Mouse (Mus musculus): ENCODE data around the gene Nudt22.

Nudt22 gene

GRCm38 (mm10) chr19:6977759-6978638 lies 17.9 kb downstream of the Nudt22 start:
- DNase-seq (ENCODE audit: extremely low read depth, insufficient read length, low spot score) = no peak

GRCm38 (mm10) chr19:6975537-6976521 lies 20.1 kb downstream of the Nudt22 start, which contains the start of gene Plcb3:
TSS of gene Plcb3 (minus strand) at chr19:6976470.
- DNase-seq (ENCODE audit: extremely low read depth, insufficient read length, low spot score) = peak; percentile 72

GRCm38 (mm10) chr19:6974211-6975205 lies 21.4 kb downstream of the Nudt22 start, which contains the start of gene Ppp1r14b:
TSS of gene Ppp1r14b (plus strand) at chr19:6974968.
- DNase-seq (ENCODE audit: extremely low read depth, insufficient read length, low spot score) = peak; percentile 85

DNA sequence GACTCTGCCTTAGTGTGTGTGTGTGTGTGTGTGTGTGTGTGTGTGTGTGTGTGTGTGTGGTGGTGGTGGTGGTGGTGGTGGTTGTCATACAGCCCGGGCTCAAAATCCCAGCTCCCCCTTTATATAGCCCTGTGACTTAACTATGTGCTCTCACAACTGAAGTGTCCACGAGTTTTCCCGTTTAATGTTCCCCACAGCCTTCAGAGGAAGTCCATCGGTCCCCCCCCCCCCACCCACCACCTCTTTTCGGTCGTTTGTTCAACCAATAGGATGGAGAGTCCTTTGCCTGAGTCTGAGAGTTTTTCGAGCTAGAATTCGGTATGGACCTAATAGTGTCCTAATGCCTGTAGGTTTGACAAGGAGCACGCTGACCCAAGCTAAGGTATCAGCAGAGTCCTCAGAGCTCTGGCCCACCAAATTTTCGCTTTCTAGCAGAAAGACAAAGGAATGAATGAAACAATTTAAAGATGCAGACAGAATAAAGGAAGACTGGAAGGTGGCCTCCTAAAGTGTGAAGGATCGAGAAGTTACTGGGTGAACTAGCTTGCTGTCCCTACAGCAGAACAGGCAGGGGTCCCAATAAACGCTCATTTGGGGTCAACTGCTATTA lies 22.2 kb downstream of the Nudt22 start:
- no peak for DNase-seq (ENCODE audit: extremely low read depth, insufficient read length, low spot score)

GRCm38 (mm10) chr19:6972247-6972917 lies 23.5 kb downstream of the Nudt22 start:
- no peak for DNase-seq (ENCODE audit: extremely low read depth, insufficient read length, low spot score)

- peak; percentile 43 for DNase-seq (ENCODE audit: extremely low read depth, insufficient read length, low spot score)
Observed at GRCm38 (mm10) chr19:6971644-6972043, 24.3 kb downstream of the Nudt22 start.

DNA sequence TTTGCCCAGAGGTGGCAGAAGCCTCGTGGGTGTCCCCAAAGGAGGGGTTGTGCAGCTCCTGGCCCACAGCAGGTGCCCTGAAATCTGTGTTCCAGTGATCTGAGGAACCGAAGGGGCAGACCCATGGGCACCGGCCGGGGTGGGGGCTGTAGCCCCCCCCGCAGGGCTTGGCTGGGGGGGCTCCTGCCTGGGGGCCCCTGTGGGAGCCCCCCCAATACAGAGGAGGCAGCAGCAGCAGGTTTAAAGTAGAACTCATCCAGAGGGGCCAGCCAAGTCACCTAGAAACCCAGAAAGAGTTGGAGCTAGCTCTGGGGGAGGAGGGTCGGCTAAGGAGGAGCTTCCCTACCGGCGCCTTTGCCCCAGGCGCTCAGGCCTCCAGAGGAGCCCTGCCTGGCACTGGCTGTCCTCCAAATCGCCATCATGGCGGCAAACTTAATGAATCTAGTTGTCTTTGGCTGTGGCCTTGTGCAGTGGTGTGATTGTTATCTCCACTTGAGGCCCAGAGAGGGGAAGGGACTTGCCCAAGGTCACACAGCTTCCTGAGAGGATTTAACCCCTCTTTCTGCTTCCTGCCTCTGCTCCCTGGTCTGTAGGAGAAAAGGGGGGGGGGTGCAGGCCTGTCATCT lies 25.3 kb downstream of the Nudt22 start:
- DNase-seq (ENCODE audit: extremely low read depth, insufficient read length, low spot score) = no peak

- DNase-seq (ENCODE audit: extremely low read depth, insufficient read length, low spot score) = peak; percentile 77
Observed at GRCm38 (mm10) chr19:6969665-6970381, 26.1 kb downstream of the Nudt22 start.

GRCm38 (mm10) chr19:6969291-6969664 lies 26.6 kb downstream of the Nudt22 start:
- DNase-seq (ENCODE audit: extremely low read depth, insufficient read length, low spot score) = no peak

DNA sequence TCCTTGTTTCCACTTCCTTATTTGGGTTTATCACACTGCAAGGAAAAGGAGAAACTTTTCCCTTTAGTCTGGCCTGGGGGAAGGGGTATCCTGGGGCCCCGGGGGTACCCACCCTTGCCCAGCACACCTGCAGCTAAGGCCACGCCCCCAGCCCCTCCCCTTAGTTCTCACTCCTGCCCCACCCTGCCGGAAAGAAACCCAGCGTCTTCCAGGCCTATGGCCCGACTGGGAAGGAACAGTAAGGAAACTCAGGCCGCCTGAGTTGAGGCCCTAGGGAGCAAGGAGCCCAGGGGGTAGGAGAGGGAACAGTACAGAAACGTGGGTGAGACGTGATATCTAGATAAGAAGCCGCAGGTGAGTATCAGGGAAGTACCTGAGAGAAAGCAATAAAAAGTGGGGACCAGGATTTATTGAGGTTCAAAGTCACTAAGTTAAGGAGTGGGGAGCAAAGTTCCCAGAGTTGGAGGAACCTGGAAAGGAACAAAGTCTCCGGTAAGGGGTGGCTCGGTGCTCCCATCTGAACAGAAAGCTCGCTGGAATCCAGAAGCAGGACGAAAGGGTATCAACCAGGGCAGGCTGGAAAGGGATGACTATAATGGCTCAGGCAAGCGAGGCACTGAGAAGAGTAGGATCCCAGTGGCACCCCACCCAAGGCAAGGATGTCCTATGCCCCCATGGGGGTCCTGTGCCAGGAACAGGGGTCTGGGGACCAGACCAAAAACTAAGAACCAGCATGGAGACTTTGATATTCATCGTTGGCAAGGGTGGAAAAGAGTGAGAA lies 27.2 kb downstream of the Nudt22 start:
- DNase-seq (ENCODE audit: extremely low read depth, insufficient read length, low spot score) = peak; percentile 43

GRCm38 (mm10) chr19:6956461-6956860 lies 39.5 kb downstream of the Nudt22 start:
- no peak for DNase-seq (ENCODE audit: extremely low read depth, insufficient read length, low spot score)

GRCm38 (mm10) chr19:6955424-6955823 lies 40.5 kb downstream of the Nudt22 start:
- DNase-seq (ENCODE audit: extremely low read depth, insufficient read length, low spot score) = no peak

- DNase-seq (ENCODE audit: extremely low read depth, insufficient read length, low spot score) = peak; percentile 42
Observed at GRCm38 (mm10) chr19:6954046-6954445, 41.9 kb downstream of the Nudt22 start.

GRCm38 (mm10) chr19:6952712-6953037 lies 43.2 kb downstream of the Nudt22 start:
- DNase-seq (ENCODE audit: extremely low read depth, insufficient read length, low spot score) = no peak

- DNase-seq (ENCODE audit: extremely low read depth, insufficient read length, low spot score) = peak; percentile 82
Observed at GRCm38 (mm10) chr19:6951994-6952711, 43.8 kb downstream of the Nudt22 start.

DNA sequence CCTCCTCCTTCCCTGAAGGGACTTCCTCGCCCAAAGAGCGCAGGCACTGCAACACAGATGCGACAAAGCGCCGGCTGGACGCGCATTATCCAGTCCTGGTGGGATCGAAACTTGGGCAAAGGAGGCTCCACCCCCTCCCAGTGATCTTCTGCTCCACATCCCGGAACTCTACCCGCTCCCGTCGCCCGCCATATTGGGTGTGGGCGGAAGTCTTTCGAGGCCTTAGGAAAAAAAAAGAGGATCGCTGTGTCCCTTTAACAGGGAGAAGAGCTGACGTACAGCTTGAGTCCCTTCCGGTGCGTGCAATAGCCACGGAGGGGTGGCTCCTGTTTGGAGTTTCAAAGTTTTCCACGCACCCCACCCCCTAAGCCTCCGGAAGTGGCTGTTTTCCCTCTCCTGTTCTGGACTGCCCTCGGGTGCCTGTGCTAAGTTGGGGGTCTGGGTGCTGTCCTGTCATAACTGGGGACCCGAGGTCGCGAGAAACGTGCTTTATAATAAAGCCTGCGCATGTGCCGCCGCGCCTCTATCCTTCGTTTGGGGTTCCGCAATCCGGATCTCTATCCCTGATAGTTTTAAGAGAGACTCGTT lies 44.4 kb downstream of the Nudt22 start:
- peak; percentile 88 for DNase-seq (ENCODE audit: extremely low read depth, insufficient read length, low spot score)

Data from 3134 (cell line).